Mouse (Mus musculus) neural tube, embryonic 15.5 days (tissue): ENCODE measurements around the gene Vamp5. TPM values are rescaled to one million over a fixed set of nuclear protein-coding genes. Genes with fewer than 3 reads are reported as not detected.

Experiments used
- ATAC-seq: fragments of 200-750 bp; cut with Nextera tagmentation; 2 replicates; pipeline ENCODE4 v1.8.0; 2017; ENCODE audit warnings: mild to moderate bottlenecking, moderate TSS enrichment, moderate library complexity; ENCODE audit not compliant: low FRiP score
- H3K27ac ChIP-seq: fragments of 300-500 bp; sonication (generic); replicated peaks from 2 replicates; pipeline ENCODE4 v1.5.1; 2015; ENCODE audit warnings: mild to moderate bottlenecking, inconsistent platforms
- H3K27me3 ChIP-seq: fragments of 300-500 bp; sonication (generic); replicated peaks from 2 replicates; pipeline ENCODE4 v1.6.1; 2015; ENCODE audit warnings: inconsistent platforms
- H3K36me3 ChIP-seq: fragments of 300-500 bp; sonication (generic); 2 replicates; pipeline ENCODE4 v1.6.1; 2015; ENCODE audit warnings: inconsistent platforms
- H3K4me1 ChIP-seq: fragments of 300-500 bp; sonication (generic); 2 replicates; pipeline ENCODE4 v1.6.1; 2015; ENCODE audit warnings: inconsistent platforms
- H3K4me2 ChIP-seq: fragments of 300-500 bp; sonication (generic); 2 replicates; pipeline ENCODE4 v1.6.1; 2015; ENCODE audit warnings: inconsistent platforms, mild to moderate bottlenecking, moderate library complexity
- H3K4me3 ChIP-seq: fragments of 300-500 bp; sonication (generic); replicated peaks from 2 replicates; pipeline ENCODE4 v1.5.1; 2015; ENCODE audit warnings: mild to moderate bottlenecking, inconsistent platforms
- H3K9ac ChIP-seq: fragments of 300-500 bp; sonication (generic); replicated peaks from 2 replicates; pipeline ENCODE4 v1.6.1; 2015; ENCODE audit warnings: mild to moderate bottlenecking, inconsistent platforms
- H3K9me3 ChIP-seq: fragments of 300-500 bp; sonication (generic); replicated peaks from 2 replicates; pipeline ENCODE4 v1.6.1; 2016; ENCODE audit warnings: inconsistent platforms
- WGBS: fragments of 180-500 bp; shearing (Covaris S2); methylation state at CpG from one replicate; pipeline ENCODE4 v1.1.7; 2015; ENCODE audit warnings: mixed read lengths; 5-methylcytosine and 5-hydroxymethylcytosine counted together
- polyA plus RNA-seq: library from polyadenylated mRNA; unstranded; fragments of >200 nt; fragmentation: Nextera tagmentation; extraction: Ambion mirVana; gene quantifications from 2 replicates; pipeline ENCODE4 v1.2.1, GENCODE M21; 2015

The Vamp5 gene
- polyA plus RNA-seq, 1 experiment from 2014 or later = 20.4 TPM

DNA sequence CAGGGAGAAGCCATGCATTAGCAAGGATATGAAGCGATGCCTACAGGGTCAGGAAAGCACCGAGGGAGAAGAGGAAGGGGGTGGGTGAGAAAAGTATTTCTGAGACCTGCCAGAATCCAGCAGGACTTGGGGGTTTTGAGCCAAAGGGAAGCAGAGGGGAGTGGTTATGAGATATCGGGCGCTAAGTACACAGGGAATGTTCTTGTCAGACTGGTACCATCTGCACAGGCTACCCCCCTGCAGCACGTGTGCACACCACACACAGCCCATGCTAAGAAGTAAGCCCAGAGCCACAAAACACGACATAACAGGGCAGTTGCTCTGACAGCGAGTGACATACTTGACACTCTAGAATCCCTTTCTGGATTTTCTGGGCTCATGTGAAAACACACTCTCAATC is 6.1 kb downstream of the Vamp5 start:
- H3K27me3 ChIP-seq = peaks cover 6% of the 10 kb centered on the region
- 82% methylated on average over 7 of the region's 7 CpGs for WGBS
- ATAC-seq = no peak
- no peak overlapping the region for H3K9ac ChIP-seq
- H3K4me2 ChIP-seq = no peak overlapping the region
- H3K4me3 ChIP-seq = no peak overlapping the region
- no peaks in the 10 kb centered on the region for H3K36me3 ChIP-seq
- H3K27ac ChIP-seq = no peak overlapping the region
- H3K9me3 ChIP-seq = no peaks in the 10 kb centered on the region
- no peaks in the 10 kb centered on the region for H3K4me1 ChIP-seq

DNA sequence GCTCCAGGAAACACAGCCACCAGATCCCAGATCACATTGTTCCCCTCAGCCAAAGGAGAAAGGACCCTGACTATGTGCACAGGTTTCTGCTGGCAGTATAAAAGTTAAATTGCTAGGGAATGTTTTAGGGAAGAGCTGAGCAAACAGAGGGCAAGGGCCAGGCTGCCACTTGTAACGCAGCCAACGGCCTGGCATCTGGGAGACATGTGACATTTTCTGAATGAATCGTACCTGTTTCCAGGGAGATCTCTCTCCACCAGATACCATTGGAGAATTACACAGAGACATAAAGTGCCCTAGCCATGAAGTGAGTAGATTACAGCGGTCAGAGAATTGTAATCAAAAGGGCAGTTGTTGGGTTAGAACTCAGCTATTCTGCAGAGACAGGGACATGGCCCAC is 7.1 kb downstream of the Vamp5 start:
- no peaks in the 10 kb centered on the region for H3K27me3 ChIP-seq
- no peaks in the 10 kb centered on the region for H3K9me3 ChIP-seq
- H3K4me2 ChIP-seq = no peak overlapping the region
- H3K27ac ChIP-seq = no peak overlapping the region
- H3K9ac ChIP-seq = no peak overlapping the region
- no peaks in the 10 kb centered on the region for H3K36me3 ChIP-seq
- no peak overlapping the region for H3K4me3 ChIP-seq
- WGBS = 84% methylated on average over 4 of the region's 4 CpGs
- no peak for ATAC-seq
- no peaks in the 10 kb centered on the region for H3K4me1 ChIP-seq

- Histone ChIP-seq H3K27ac (no peak overlapping the region), H3K27me3 (no peaks in the 10 kb centered on the region), H3K4me1 (no peaks in the 10 kb centered on the region), H3K9me3 (no peaks in the 10 kb centered on the region), H3K4me2 (no peak overlapping the region), H3K4me3 (no peak overlapping the region), H3K9ac (no peak overlapping the region), H3K36me3 (no peaks in the 10 kb centered on the region)
- no peak for ATAC-seq
- 21% methylated on average over 1 of the region's 1 CpGs for WGBS
These were observed 8.7 kb downstream of the Vamp5 start for GRCm38 (mm10) chr6:72371571-72371970.

GRCm38 (mm10) chr6:72371147-72371546 is 9.1 kb downstream of the Vamp5 start:
- Histone ChIP-seq H3K4me1 (no peaks in the 10 kb centered on the region), H3K9ac (no peak overlapping the region), H3K36me3 (no peaks in the 10 kb centered on the region), H3K9me3 (no peaks in the 10 kb centered on the region), H3K27ac (no peak overlapping the region), H3K27me3 (no peaks in the 10 kb centered on the region), H3K4me2 (no peak overlapping the region), H3K4me3 (no peak overlapping the region)
- 57% methylated on average over 5 of the region's 5 CpGs for WGBS
- ATAC-seq = no peak

GRCm38 (mm10) chr6:72370091-72370490 is 10.2 kb downstream of the Vamp5 start:
- Histone ChIP-seq H3K4me3 (no peak overlapping the region), H3K36me3 (no peaks in the 10 kb centered on the region), H3K27me3 (no peaks in the 10 kb centered on the region), H3K9ac (no peak overlapping the region), H3K4me2 (no peak overlapping the region), H3K4me1 (no peaks in the 10 kb centered on the region), H3K27ac (no peak overlapping the region), H3K9me3 (no peaks in the 10 kb centered on the region)
- 85% methylated on average over 12 of the region's 12 CpGs for WGBS
- ATAC-seq = no peak

GRCm38 (mm10) chr6:72369557-72369956 is 10.7 kb downstream of the Vamp5 start:
- Histone ChIP-seq H3K9me3 (no peaks in the 10 kb centered on the region), H3K4me3 (no peak overlapping the region), H3K9ac (no peak overlapping the region), H3K36me3 (no peaks in the 10 kb centered on the region), H3K27me3 (no peaks in the 10 kb centered on the region), H3K4me2 (no peak overlapping the region), H3K27ac (no peak overlapping the region), H3K4me1 (no peaks in the 10 kb centered on the region)
- no peak for ATAC-seq
- WGBS = 77% methylated on average over 4 of the region's 4 CpGs

GRCm38 (mm10) chr6:72367460-72367974 is 12.8 kb downstream of the Vamp5 start:
- Histone ChIP-seq H3K4me3 (no peak overlapping the region), H3K27ac (no peak overlapping the region), H3K9me3 (no peaks in the 10 kb centered on the region), H3K4me2 (no peak overlapping the region), H3K4me1 (0 out of 2 replicates have a peak, but pooled peaks cover 2% of the 10 kb centered on the region), H3K9ac (no peak overlapping the region), H3K36me3 (no peaks in the 10 kb centered on the region), H3K27me3 (no peaks in the 10 kb centered on the region)
- 78% methylated on average over 4 of the region's 4 CpGs for WGBS
- ATAC-seq = no peak

DNA sequence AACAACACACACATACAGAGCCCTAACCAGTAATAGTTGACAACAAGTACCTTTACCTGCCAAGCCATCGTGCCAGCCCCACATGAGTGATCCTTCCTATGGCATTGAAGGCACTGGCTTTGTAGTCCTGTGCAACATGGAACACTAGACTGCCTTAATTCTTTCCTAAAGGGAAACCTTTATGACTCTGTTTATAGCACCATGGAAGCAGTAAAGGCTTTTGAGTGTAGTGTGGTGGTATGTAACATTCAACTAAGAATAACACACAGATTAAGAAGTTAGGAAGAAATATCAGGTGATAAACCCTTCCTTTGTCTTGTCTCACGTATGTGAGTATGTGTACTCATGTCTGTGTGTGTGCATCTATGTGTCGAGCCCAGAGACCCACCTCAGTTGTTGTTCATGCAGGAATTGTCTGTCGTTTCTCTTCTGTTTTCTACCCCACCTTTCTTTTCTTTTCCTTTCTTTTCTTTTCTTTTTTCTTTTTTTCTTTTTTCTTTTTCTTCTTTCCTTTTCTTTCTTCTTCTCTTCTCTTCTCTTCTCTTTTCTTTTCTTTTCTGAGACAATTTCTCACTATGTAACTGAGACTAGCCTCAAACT is 13.3 kb downstream of the Vamp5 start, which contains the start of gene Rnf181:
TSS of gene Rnf181 (minus strand) at position 113 of the 600 bp plus-strand sequence.
- Histone ChIP-seq H3K9me3 (no peaks in the 10 kb centered on the region), H3K27ac (no peak within 1 kb of the TSS), H3K36me3 (no peaks in the 10 kb centered on the region), H3K9ac (no peak within 1 kb of the TSS), H3K27me3 (no peaks in the 10 kb centered on the region), H3K4me3 (no peak within 1 kb of the TSS), H3K4me2 (no peak within 1 kb of the TSS), H3K4me1 (0 out of 2 replicates have a peak, but pooled peaks cover 2% of the 10 kb centered on the region)
- WGBS = 77% methylated on average over 4 of the region's 4 CpGs
- ATAC-seq = no peak

DNA sequence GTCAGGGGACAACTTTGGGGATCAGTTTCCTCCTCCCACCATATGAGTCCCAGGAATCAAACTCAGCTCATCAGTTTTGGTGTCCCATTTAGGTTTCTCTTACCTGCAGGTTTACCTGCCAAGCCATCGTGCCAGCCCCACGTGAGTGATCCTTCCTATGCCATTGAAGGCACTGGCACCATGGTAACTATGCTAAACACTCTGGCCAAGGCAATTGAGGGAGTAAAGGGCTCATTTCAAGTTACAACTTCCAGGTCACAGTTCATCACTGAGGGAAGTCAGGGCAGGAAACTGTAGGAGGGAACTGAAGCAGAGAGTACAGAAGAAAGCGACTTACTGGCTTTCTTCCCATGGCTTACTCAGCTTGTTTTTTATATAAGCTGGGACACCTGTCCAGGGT is 14.0 kb downstream of the Vamp5 start:
- no peak overlapping the region for H3K9ac ChIP-seq
- H3K36me3 ChIP-seq = no peaks in the 10 kb centered on the region
- no peak for ATAC-seq
- no peaks in the 10 kb centered on the region for H3K9me3 ChIP-seq
- no peak overlapping the region for H3K4me3 ChIP-seq
- WGBS = 68% methylated on average over 3 of the region's 3 CpGs
- H3K4me2 ChIP-seq = no peak overlapping the region
- H3K4me1 ChIP-seq = peaks cover 8% of the 10 kb centered on the region
- no peaks in the 10 kb centered on the region for H3K27me3 ChIP-seq
- H3K27ac ChIP-seq = no peak overlapping the region

- H3K4me1 ChIP-seq = peaks cover 21% of the 10 kb centered on the region
- H3K27ac ChIP-seq = no peak overlapping the region
- H3K9me3 ChIP-seq = no peaks in the 10 kb centered on the region
- no peak for ATAC-seq
- no peak overlapping the region for H3K4me2 ChIP-seq
- H3K27me3 ChIP-seq = no peaks in the 10 kb centered on the region
- H3K36me3 ChIP-seq = peaks cover 7% of the 10 kb centered on the region; the same call in 1 of the 2 replicates
- 72% methylated on average over 6 of the region's 6 CpGs for WGBS
- H3K9ac ChIP-seq = no peak overlapping the region
- no peak overlapping the region for H3K4me3 ChIP-seq
These were observed 15.3 kb downstream of the Vamp5 start for GRCm38 (mm10) chr6:72364985-72365384.

- peaks cover 27% of the 10 kb centered on the region for H3K4me1 ChIP-seq
- H3K9me3 ChIP-seq = no peaks in the 10 kb centered on the region
- 50% methylated on average over 7 of the region's 7 CpGs for WGBS
- H3K27me3 ChIP-seq = no peaks in the 10 kb centered on the region
- H3K4me3 ChIP-seq = no peak overlapping the region
- H3K36me3 ChIP-seq = peaks cover 17% of the 10 kb centered on the region; the same call in 1 of the 2 replicates
- H3K4me2 ChIP-seq = no peak overlapping the region
- H3K9ac ChIP-seq = no peak overlapping the region
- no peak for ATAC-seq
- no peak overlapping the region for H3K27ac ChIP-seq
These were observed 16.3 kb downstream of the Vamp5 start for GRCm38 (mm10) chr6:72364009-72364408.

- under 1% methylated on average over 42 of the region's 42 CpGs for WGBS
These were observed 17.9 kb downstream of the Vamp5 start for GRCm38 (mm10) chr6:72362132-72363028.

More at GRCm38 (mm10) chr6:72362132-72363028, 17.9 kb downstream of the Vamp5 start:
- peak; percentile 98 for ATAC-seq
- Histone ChIP-seq H3K4me1 (peaks cover 35% of the 10 kb centered on the region), H3K9ac (peak overlapping the region; percentile 70), H3K27ac (peak overlapping the region; percentile 84), H3K27me3 (no peaks in the 10 kb centered on the region), H3K4me3 (peak overlapping the region; percentile 71), H3K4me2 (peak overlapping the region; percentile 86), H3K36me3 (peaks cover 30% of the 10 kb centered on the region; the same call in 1 of the 2 replicates), H3K9me3 (no peaks in the 10 kb centered on the region)
